Mouse (Mus musculus) liver, embryonic 14.5 days (tissue): Measurements from ENCODE around the gene Ptk7. TPM values are rescaled to one million over a fixed set of nuclear protein-coding genes. Genes with fewer than 3 reads are reported as not detected.
A peak's percentile ranks its signal among the peaks of the same experiment; 100 is the strongest.

Experiments
- ATAC-seq: fragments of 200-750 bp; cut with Nextera tagmentation; 2 replicates; pipeline ENCODE4 v1.8.0; 2017; ENCODE audit warnings: moderate number of reproducible peaks, mild to moderate bottlenecking, moderate library complexity; ENCODE audit not compliant: insufficient read depth
- DNase-seq, 3 experiments: peaks; one replicate each; pipeline ENCODE4 v3.0.0-alpha.2; 2012 to 2013; ENCODE audit warnings: low read depth in 3 of 3, low spot score in 3 of 3
- H3K27ac ChIP-seq: fragments of 300-500 bp; sonication (generic); 2 replicates; pipeline ENCODE4 v1.5.1; 2014; ENCODE audit warnings: moderate library complexity, mild to moderate bottlenecking, control low read depth, inconsistent platforms
- H3K27me3 ChIP-seq: fragments of 300-500 bp; sonication (generic); 2 replicates; pipeline ENCODE4 v1.6.1; 2014; ENCODE audit warnings: mild to moderate bottlenecking, low read length, moderate library complexity; ENCODE audit not compliant: control insufficient read depth, insufficient read depth
- H3K36me3 ChIP-seq: fragments of 300-500 bp; sonication (generic); replicated peaks from 2 replicates; pipeline ENCODE4 v1.6.1; 2014; ENCODE audit warnings: low read depth; ENCODE audit not compliant: control insufficient read depth, insufficient read depth
- H3K4me1 ChIP-seq, 2 experiments: fragments of 200-500 bp in 1 of 2; fragments of 300-500 bp in 1 of 2; sonication (generic) in 1 of 2; replicated peaks; 2 replicates each; pipeline ENCODE4 v1.6.1; 2012 to 2014; ENCODE audit warnings: antibody characterized with exemption in 1 of 2, inconsistent platforms in 1 of 2, low read length in 1 of 2; ENCODE audit not compliant: control insufficient read depth in 2 of 2, insufficient read depth in 2 of 2
- H3K4me2 ChIP-seq: fragments of 300-500 bp; sonication (generic); 2 replicates; pipeline ENCODE4 v1.6.1; 2014; ENCODE audit warnings: low read depth, mild to moderate bottlenecking, control low read depth, moderate library complexity
- H3K4me3 ChIP-seq, 2 experiments: fragments of 200-500 bp in 1 of 2; fragments of 300-500 bp in 1 of 2; sonication (generic) in 1 of 2; 2 replicates each; pipeline ENCODE4 v1.5.1; 2012 to 2014; ENCODE audit warnings: low read depth in 2 of 2, low read length in 2 of 2, mild to moderate bottlenecking in 2 of 2, control low read depth in 1 of 2, inconsistent platforms in 1 of 2, moderate library complexity in 1 of 2; ENCODE audit not compliant: insufficient read depth in 1 of 2
- H3K9ac ChIP-seq: fragments of 300-500 bp; sonication (generic); replicated peaks from 2 replicates; pipeline ENCODE4 v1.6.1; 2014; ENCODE audit warnings: mild to moderate bottlenecking, control low read depth, moderate library complexity
- H3K9me3 ChIP-seq: fragments of 300-500 bp; sonication (generic); 2 replicates; pipeline ENCODE4 v1.6.1; 2016; ENCODE audit warnings: low read length, mixed read lengths; ENCODE audit not compliant: control insufficient read depth
- CTCF ChIP-seq: IDR thresholded peaks from 2 replicates; pipeline ENCODE4 v1.5.1; 2016; ENCODE audit warnings: antibody characterized with exemption, low read depth, control low read depth
- EP300 ChIP-seq: IDR thresholded peaks from 2 replicates; pipeline ENCODE4 v1.6.1; 2016; ENCODE audit warnings: antibody characterized with exemption, low read depth
- WGBS: fragments of 180-500 bp; shearing (Covaris S2); extraction: QIAGEN DNeasy Blood & Tissue Kit; methylation state at CpG from one replicate; pipeline ENCODE4 v1.1.7; 2014; ENCODE audit not compliant: insufficient replicate concordance; 5-methylcytosine and 5-hydroxymethylcytosine counted together
- polyA plus RNA-seq, 2 experiments: library from polyadenylated mRNA; depleted of rRNA in 1 of 2; stranded (reverse) in 1 of 2; unstranded in 1 of 2; fragments of >200 nt; fragmentation: Nextera tagmentation in 1 of 2; extraction: Ambion mirVana in 1 of 2; gene quantifications; 2 replicates each; pipeline versions ENCODE4 v1.2.1 to v1.2.3; 2012 to 2014

Ptk7 gene
- polyA plus RNA-seq, 2 experiments: 3.0 to 3.6 TPM

DNA sequence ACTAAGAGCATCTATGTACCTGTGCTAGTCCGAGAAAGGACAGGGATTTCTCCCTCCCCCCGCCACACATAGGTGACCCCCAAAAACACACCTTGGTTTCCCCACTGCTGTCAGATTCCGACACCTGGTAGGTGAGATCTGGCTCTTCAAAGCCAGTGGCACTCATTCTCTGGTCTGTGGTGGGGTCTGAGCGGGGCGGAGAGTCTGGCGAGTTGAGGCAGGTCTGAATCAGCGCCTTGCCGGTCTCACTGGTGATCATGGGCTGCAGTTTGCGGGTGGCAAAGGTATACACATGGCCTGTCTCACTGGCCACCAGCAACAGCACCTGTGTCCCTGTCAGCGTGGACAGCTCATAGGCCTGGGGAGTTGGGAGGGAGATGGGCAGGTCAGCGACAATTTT is 75.8 kb downstream of the Ptk7 start:
- Histone ChIP-seq H3K9me3 (no peaks in the 10 kb centered on the region), H3K36me3 (peaks cover 13% of the 10 kb centered on the region), H3K27me3 (no peaks in the 10 kb centered on the region; the same call in 1 of the 2 replicates), H3K4me3 (peak overlapping the region in 1 of 2 experiments; percentile 21; a peak in 2 of 4 replicates), H3K4me1 (peaks cover 13 to 30% of the 10 kb centered on the region in 2 experiments), H3K4me2 (peak overlapping the region; percentile 97), H3K27ac (no peak overlapping the region), H3K9ac (no peak overlapping the region)
- TF ChIP-seq CTCF (no peak), EP300 (no peak)
- DNase-seq: no peak
- no peak for ATAC-seq
- 84% methylated on average over 11 of the region's 11 CpGs for WGBS

DNA sequence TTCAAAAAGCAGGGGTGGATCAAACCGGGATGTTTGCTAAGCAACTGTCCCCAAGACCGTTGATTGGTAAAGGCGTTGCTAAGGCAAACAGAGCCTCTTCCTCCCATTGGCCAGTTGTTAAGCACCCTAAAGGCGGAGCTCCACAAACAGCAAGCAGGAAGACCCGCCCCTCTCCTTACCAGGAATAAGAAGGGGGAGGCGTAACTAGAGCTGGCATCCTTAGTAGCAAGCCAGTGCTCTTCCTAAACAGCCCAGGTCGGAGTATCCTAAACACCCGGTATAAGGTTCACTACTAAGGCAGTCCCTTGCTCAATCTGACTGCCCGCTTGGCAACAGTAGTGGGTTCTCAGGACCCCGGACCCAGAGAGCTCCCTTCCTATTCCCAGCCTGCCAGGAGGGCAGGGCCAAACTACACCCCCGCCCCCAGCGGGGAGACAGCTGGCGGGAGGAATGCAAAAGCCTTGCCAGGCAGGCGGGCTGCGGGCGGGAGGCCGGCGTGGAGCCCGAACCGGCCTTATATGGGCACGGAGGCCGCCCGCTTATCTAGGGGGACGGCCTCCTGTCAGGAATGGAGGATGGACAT is 76.4 kb downstream of the Ptk7 start:
- Histone ChIP-seq H3K36me3 (peaks cover 13% of the 10 kb centered on the region), H3K9ac (no peak overlapping the region), H3K27me3 (no peaks in the 10 kb centered on the region; the same call in 1 of the 2 replicates), H3K27ac (no peak overlapping the region), H3K4me3 (peak overlapping the region; percentile 20 to 21; a peak in 1 of 4 replicates), H3K9me3 (no peaks in the 10 kb centered on the region), H3K4me1 (peaks cover 13 to 30% of the 10 kb centered on the region in 2 experiments), H3K4me2 (peak overlapping the region; percentile 48)
- ATAC-seq (peak; percentile 21; the same call in 1 of the 2 replicates), DNase-seq (peak; percentile 59 to 77 (median 60))
- no peak for TF ChIP-seq CTCF
- no peak for TF ChIP-seq EP300
- 30% methylated on average over 24 of the region's 24 CpGs for WGBS

DNA sequence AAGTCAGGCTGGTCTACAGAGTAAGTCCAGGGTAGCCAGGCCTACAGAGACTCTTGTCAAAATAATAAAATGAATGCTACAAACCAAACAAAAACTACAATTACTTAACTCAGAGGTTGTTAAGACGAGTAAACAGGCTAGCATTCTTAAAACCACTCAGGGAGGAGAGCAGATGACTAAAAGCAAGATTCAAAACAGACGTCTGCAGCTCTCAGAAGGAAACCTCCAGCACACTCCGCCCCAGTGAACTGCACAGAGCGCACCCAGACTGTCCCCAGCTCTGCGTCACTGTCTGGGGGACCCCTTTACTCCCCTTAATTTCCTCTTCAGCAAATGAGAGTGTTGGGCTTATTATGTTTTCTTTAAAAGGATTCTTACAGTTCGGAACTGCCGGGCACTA is 77.2 kb downstream of the Ptk7 start:
- no peak for ATAC-seq
- TF ChIP-seq CTCF (no peak), EP300 (no peak)
- 77% methylated on average over 7 of the region's 7 CpGs for WGBS

DNA sequence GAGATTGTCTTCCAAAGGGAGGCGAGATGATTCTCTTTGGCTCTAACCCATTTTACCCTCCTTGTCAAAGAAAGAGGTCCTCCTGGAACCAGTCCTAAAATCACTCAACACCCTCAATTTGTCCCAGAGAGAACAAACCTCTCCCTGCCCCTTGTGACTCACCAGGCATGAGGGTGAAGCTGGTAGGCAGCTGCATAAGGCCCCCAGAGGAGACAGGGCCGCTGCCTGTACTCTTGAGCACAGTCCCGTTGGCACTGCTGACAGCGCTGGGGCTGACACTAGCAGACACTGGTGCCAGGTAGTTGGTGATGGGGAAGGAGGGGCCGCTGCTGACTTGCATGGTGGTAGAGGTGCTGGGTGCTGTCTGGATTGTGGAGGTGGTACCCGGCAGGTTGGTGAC is 77.9 kb downstream of the Ptk7 start:
- Histone ChIP-seq H3K9me3 (no peaks in the 10 kb centered on the region), H3K27me3 (peaks cover 9% of the 10 kb centered on the region), H3K4me2 (no peak overlapping the region), H3K36me3 (peaks cover 13% of the 10 kb centered on the region), H3K4me1 (peaks cover 9 to 20% of the 10 kb centered on the region in 2 experiments), H3K4me3 (no peak overlapping the region), H3K27ac (no peak overlapping the region), H3K9ac (no peak overlapping the region)
- DNase-seq (no peak), ATAC-seq (no peak)
- TF ChIP-seq CTCF (no peak), EP300 (no peak)
- WGBS: 80% methylated on average over 6 of the region's 6 CpGs

More for the DNA sequence above, 77.2 kb downstream of the Ptk7 start:
- Histone ChIP-seq H3K27ac (no peak overlapping the region), H3K9me3 (no peaks in the 10 kb centered on the region), H3K36me3 (peaks cover 13% of the 10 kb centered on the region), H3K27me3 (peaks cover 2% of the 10 kb centered on the region), H3K4me1 (peaks cover 13 to 23% of the 10 kb centered on the region in 2 experiments), H3K9ac (no peak overlapping the region), H3K4me3 (no peak overlapping the region), H3K4me2 (no peak overlapping the region)
- DNase-seq: no peak

DNA sequence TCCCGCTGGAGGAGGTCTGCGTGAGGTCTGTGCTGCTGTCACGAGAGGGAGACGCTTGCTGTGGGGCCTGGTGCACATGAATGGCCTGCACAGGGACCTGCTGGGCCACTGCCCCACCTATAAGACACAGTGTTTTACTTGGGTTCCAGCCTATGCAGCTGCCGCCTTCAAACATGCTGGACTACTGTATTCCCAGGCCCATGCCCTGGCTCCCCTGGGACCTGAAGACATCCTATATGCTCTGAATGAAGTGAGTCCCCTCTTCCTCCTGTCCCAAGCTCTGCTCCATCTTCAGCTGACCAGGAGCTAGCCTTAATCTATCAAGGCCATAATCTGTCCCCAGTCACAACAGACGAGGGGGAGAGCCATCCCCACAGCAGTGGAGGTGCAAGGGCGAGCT is 78.4 kb downstream of the Ptk7 start:
- Histone ChIP-seq H3K4me1 (peaks cover 9 to 20% of the 10 kb centered on the region in 2 experiments), H3K9ac (no peak overlapping the region), H3K4me2 (no peak overlapping the region), H3K27me3 (peaks cover 14% of the 10 kb centered on the region), H3K4me3 (no peak overlapping the region), H3K36me3 (peaks cover 13% of the 10 kb centered on the region), H3K27ac (no peak overlapping the region), H3K9me3 (no peaks in the 10 kb centered on the region)
- no peak for ATAC-seq
- TF ChIP-seq CTCF: no peak
- no peak for TF ChIP-seq EP300
- WGBS: 83% methylated on average over 7 of the region's 7 CpGs
- no peak for DNase-seq
